Mouse (Mus musculus) layer of hippocampus, adult 11-12 months (tissue): ENCODE measurements around the gene Fkbp4.
"Not testable (repeated sequence)": the region's sequence is repeated elsewhere in the genome, so short reads cannot be mapped to it uniquely, and the experiment has no call there.

Experiments
- DNase-seq: peaks from one replicate; pipeline ENCODE4 v3.0.0; 2022; ENCODE audit warnings: low spot score

The Fkbp4 gene

DNA sequence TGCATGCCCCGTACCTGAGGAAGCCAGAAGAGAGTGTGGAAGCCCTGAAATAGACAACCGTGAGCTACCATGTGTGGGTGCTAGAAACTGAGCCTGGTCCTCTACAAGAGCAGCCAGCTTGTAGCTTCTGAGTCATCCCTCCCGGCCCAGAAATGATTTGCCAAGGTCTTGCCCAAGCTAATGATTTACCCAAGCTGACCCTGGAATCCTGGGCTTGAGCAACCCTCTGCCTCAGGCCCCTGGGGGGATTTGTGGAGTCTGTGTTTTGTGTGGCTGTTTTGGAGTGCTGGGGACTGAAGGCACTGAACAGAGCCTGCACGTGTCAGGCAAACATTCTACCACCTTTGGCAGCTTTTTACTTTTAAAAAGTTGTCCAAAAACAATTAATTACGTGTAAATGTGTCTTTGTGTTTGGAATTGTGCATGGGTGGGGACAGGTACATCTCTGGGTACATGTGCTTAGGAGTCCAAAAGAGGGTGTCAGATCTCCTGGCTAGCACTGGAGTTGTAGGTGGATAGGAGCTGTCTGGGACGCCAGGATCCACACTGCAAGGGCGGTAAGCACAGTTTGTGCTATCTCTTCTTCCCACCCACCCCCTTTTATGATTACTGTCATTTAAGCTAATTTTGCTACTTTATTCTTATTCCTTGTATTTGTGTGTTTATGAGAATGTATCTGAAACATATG lies 40.8 kb downstream of the Fkbp4 start:
- DNase-seq: no peak

DNA sequence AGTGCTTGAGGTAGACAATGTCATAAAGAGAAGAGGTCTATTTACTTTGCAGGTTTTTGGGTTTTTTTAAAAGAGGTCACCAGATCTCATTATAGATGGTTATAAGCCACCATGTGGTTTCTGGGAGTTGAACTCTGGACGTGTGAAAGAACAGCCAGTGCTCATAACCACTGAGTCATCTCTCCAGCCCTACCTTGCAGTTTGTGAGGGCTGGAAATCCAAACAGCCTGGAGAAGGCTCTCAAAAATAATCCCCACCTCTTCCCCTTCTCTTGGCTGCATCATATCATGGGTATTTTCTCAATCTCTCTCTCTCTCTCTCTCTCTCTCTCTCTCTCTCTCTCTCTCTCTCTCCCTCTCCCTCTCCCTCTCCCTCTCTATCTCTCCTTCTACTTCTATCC lies 47.8 kb downstream of the Fkbp4 start:
- no peak for DNase-seq

DNA sequence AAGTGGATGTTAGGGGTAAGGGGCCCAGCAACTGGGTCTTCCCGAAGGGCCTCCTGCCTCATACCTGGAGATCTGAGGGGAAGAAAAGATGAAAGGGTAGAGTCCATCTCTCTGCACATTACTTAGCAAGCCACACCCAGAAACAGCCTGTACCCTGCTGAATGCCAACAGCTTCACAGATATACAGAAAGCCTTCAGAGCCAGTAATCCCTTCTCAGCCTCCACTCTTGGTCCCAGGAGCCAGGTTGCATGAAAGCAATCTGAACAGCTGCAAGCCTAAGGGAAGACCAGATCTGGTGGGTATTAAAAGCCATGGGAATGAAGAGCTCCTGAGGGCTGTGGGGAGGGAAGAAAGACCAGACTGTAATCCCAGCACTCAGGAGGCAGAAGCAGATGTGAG lies 49.3 kb downstream of the Fkbp4 start:
- no peak for DNase-seq

DNA sequence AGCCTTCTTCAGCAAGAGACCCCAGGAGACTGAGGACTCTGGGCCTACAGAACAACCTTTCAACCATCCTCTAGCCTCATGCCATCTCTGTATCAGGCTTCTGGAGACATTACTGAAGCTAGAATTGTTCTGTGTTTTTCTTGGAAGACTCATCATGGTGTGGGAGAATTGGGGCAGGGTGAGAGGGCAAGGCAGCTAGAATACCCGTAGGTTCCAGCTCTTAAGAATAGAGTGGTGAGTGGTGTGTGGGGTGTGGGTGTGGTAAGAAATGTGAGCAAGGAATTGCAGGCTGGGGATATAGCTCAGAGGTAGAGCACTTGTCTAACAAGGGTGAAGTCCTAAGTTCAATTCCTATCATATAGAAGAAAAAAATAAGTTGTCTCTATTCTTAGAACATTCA lies 53.5 kb downstream of the Fkbp4 start:
- DNase-seq: no peak

DNA sequence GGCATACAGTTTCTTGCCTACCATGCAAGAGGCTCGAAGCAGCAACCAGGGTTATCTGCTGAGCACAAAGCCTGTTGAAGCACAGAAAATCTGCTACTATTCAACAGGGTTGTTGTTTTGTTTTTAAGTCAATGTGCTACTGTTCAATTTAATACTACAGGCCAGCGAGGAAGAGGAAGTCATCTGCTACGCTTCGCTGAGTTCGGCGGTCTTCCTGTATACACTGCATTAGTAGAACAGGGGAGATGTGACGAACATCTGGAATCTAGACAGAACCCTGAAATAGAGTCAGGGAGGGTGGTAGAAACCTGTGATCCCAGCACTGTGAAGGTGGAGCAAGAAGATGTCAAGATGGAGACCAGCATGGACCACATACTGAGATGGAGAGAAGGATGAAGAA lies 54.7 kb downstream of the Fkbp4 start:
- DNase-seq: no peak

DNA sequence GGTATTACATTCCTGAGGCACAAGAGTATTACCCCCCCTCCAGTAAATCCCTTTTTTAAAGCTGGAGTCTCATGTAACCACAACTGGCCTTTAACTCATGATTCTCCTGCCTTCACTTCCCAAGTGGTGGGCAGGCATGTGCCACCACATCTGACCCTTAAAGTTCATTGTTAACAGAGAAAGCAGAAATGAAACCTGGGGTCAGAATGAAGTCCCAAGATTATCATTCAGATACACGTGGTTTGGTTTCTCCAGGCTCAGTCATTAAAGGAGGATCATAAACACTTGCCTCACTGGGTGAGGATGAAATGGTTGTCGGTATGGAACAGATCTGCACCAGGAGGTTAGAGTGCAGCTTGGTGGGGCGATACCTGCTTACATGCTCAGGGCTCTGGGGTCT lies 57.2 kb downstream of the Fkbp4 start:
- DNase-seq: no peak

DNA sequence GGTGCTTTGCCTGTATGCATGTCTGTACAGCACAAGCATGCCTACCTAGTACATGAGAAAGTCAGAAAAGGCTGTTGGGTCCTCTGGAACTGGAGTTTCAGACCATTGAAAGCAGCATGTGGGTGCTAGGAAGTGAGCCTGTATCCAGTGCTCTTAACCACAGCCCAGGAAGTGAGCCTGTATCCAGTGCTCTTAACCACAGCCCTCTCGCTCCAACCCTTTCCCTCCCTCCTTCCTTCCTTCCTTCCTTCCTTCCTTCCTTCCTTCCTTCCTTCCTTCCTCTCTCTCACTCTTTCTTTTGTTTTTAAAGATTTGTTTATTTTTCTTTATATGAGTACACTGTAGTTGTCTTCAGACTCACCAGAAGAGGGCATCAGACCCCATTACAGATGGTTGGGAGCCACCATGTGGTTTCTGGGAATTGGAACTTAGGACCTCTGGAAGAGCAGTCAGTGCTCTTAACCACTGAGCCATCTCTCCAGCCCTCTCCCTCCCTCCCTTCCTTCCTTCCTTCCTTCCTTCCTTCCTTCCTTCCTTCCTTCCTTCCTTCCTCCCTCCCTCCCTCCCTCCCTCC lies 57.8 kb downstream of the Fkbp4 start:
- DNase-seq: not testable (repeated sequence)
